Mouse (Mus musculus) lung, postnatal 36 days (tissue): ENCODE results near the gene Ptges3l.
A peak's percentile ranks its signal among the peaks of the same experiment; 100 is the strongest.
"Not testable (repeated sequence)": the region's sequence is repeated elsewhere in the genome, so short reads cannot be mapped to it uniquely, and the experiment has no call there.

Source experiments
- DNase-seq: peaks from one replicate; pipeline ENCODE4 v3.0.0; 2022; ENCODE audit warnings: mixed read lengths

Gene Ptges3l

GRCm38 (mm10) chr11:101424925-101425813, at the start of gene Ptges3l, which contains the start of gene Rundc1:
Gene Ptges3l (minus strand): TSS chr11:101425333.
Gene Rundc1 (plus strand): TSS chr11:101425085.
- peak; percentile 99 for DNase-seq

GRCm38 (mm10) chr11:101474298-101474697, 49.2 kb upstream of the Ptges3l start:
- peak; percentile 57 for DNase-seq

GRCm38 (mm10) chr11:101473686-101474085, 48.6 kb upstream of the Ptges3l start:
- DNase-seq: not testable (repeated sequence)

- DNase-seq: no peak
Measured at GRCm38 (mm10) chr11:101472336-101472735, 47.2 kb upstream of the Ptges3l start.

- no peak for DNase-seq
Measured at GRCm38 (mm10) chr11:101471926-101472325, 46.8 kb upstream of the Ptges3l start.

GRCm38 (mm10) chr11:101470206-101470605, 45.1 kb upstream of the Ptges3l start:
- DNase-seq: no peak

- no peak for DNase-seq
Measured at GRCm38 (mm10) chr11:101469155-101469554, 44.0 kb upstream of the Ptges3l start.

GRCm38 (mm10) chr11:101468731-101469130, 43.6 kb upstream of the Ptges3l start:
- DNase-seq: no peak

GRCm38 (mm10) chr11:101468263-101468688, 43.1 kb upstream of the Ptges3l start:
- DNase-seq: no peak

GRCm38 (mm10) chr11:101467477-101468262, 42.5 kb upstream of the Ptges3l start:
- peak; percentile 87 for DNase-seq

GRCm38 (mm10) chr11:101466552-101466950, 41.4 kb upstream of the Ptges3l start:
- not testable (repeated sequence) for DNase-seq

- peak; percentile 85 for DNase-seq
Measured at GRCm38 (mm10) chr11:101465869-101466551, 40.9 kb upstream of the Ptges3l start, which contains the start of gene Vat1. Gene Vat1 (minus strand): TSS chr11:101466230.

- peak; percentile 84 for DNase-seq
Measured at GRCm38 (mm10) chr11:101465101-101465868, 40.2 kb upstream of the Ptges3l start.

- peak; percentile 75 for DNase-seq
Measured at GRCm38 (mm10) chr11:101464211-101465100, 39.3 kb upstream of the Ptges3l start, which contains the start of gene Rnd2. Gene Rnd2 (plus strand): TSS chr11:101464999.

GRCm38 (mm10) chr11:101462583-101463440, 37.7 kb upstream of the Ptges3l start:
- DNase-seq: peak; percentile 17

GRCm38 (mm10) chr11:101462141-101462540, 37.0 kb upstream of the Ptges3l start:
- no peak for DNase-seq

GRCm38 (mm10) chr11:101460321-101460720, 35.2 kb upstream of the Ptges3l start:
- DNase-seq: no peak

- peak; percentile 74 for DNase-seq
Measured at GRCm38 (mm10) chr11:101459716-101460115, 34.6 kb upstream of the Ptges3l start.

GRCm38 (mm10) chr11:101458217-101458616, 33.1 kb upstream of the Ptges3l start:
- no peak for DNase-seq

GRCm38 (mm10) chr11:101457631-101458030, 32.5 kb upstream of the Ptges3l start:
- no peak for DNase-seq
